22 mouse cellular contexts compared by ENCODE assay signal in the genomic region with DNA sequence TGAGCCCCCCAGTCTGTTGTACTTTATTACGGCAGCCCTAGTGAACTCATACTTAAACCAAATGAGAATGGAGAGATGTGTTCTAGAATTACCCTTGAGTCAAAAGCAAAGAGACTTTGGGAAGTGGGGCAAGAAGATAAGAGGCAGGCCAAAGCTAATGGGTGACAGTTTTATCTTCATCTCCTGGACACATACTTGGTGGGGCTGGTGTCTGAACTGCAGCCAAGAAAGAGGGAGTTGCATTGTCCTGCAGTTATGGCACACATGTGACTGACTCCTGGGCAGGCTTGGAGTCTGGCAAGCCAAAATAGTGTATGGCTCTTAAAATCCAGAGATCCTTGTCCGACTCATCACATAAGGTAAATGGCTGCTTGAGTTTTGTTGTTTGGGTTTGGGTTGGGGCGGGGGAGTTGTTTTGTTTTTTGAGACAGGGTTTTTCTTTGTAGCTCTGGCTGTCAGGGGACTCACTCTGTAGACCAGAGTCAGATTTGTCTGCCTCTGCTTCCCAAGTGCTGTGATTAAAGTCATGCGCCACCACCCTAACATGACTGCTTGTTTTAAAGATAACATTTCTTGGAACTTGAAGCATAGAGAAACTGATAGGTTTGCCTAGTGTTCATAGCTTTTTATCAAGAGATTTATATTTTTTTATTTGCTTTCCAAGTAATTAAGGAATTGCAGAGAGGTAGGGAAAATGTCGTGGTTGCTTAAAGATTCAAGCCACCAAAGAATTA. TPM values are rescaled to one million over a fixed set of nuclear protein-coding genes. Genes with fewer than 3 reads are reported as not detected.
DNase-seq lines count a peak whose midpoint lies in the region; ATAC-seq and TF ChIP-seq lines count a peak whose summit lies in the region.
"Had no signal": no experiment of that assay in that cellular context is flagged by ENCODE, and none has a peak within 500 bp of the region (broad histone marks: within the 10 kb centered on the region; RNA-seq: fewer than 3 reads in every experiment).

No protein-coding gene starts in this region.

- H3K4me3 ChIP-seq in lung, embryonic 16.5 days (ENCODE audit: low read length): no peak overlapping the region
- no peak overlapping the region for H3K4me3 ChIP-seq in heart, embryonic 16.5 days (ENCODE audit: low read length)
- H3K4me3 ChIP-seq in myocyte: no peak overlapping the region
- no peak overlapping the region for H3K4me3 ChIP-seq in kidney, adult 2 months (ENCODE audit: insufficient read depth, low read depth, low read length)
- H3K4me3 ChIP-seq: embryonic facial prominence, embryonic 15.5 days; left cerebral cortex, adult 2 months; limb, embryonic 10.5 days had no signal

- no peaks in the 10 kb centered on the region for H3K79me2 ChIP-seq in myocyte (ENCODE audit: control insufficient read depth, insufficient read depth)

- H3K4me2 ChIP-seq in lung, embryonic 16.5 days (ENCODE audit: low read depth, low read length): no peak overlapping the region
- no peak overlapping the region for H3K4me2 ChIP-seq in heart, embryonic 16.5 days (ENCODE audit: low read depth, low read length)
- no peak overlapping the region for H3K4me2 ChIP-seq in myocyte (ENCODE audit: low read depth)
- H3K4me2 ChIP-seq: embryonic facial prominence, embryonic 15.5 days; hindbrain, embryonic 14.5 days had no signal

- peak; percentile 27; the same call in 1 of the 2 replicates for ATAC-seq in lung, embryonic 16.5 days (ENCODE audit: low read depth)
- ATAC-seq in heart, embryonic 16.5 days (replicated peaks; ENCODE audit: extremely low read depth, insufficient read depth, low FRiP score): peak; percentile 75
- ATAC-seq: liver, postnatal 0 days had no signal

- no peak for DNase-seq in lung, postnatal 36 days
- DNase-seq in heart, adult 9 months (ENCODE audit: low spot score in 2 of 2): peak; percentile 59 to 76
- DNase-seq in cerebellum, adult 11-12 months: no peak
- no peak for DNase-seq in left cerebral cortex, postnatal 10 days (ENCODE audit: extremely low spot score in 1 of 2, low spot score in 2 of 2)
- no peak for DNase-seq in kidney, adult 2 months
- DNase-seq: adrenal gland, adult 2 months; B cell, adult 2 months; cerebellum, adult 9-11 months; kidney, postnatal 36 days; liver, postnatal 0 days; thymus, postnatal 25 days had no signal

- H3ac ChIP-seq in myocyte (ENCODE audit: control insufficient read depth, insufficient read length): no peak overlapping the region

- no peaks in the 10 kb centered on the region for H3K27me3 ChIP-seq in lung, embryonic 16.5 days (ENCODE audit: control insufficient read depth, insufficient read depth, low read depth, low read length)
- H3K27me3 ChIP-seq in heart, embryonic 16.5 days (ENCODE audit: control insufficient read depth, insufficient read depth, low read length): no peaks in the 10 kb centered on the region
- H3K27me3 ChIP-seq in myocyte (ENCODE audit: control insufficient read depth, insufficient read depth, insufficient read length): no peaks in the 10 kb centered on the region
- no peaks in the 10 kb centered on the region for H3K27me3 ChIP-seq in kidney, adult 2 months (replicated peaks; ENCODE audit: control insufficient read depth, insufficient read depth, low read length)
- H3K27me3 ChIP-seq: embryonic facial prominence, embryonic 15.5 days had no signal

- 51% methylated on average over 5 of the region's 5 CpGs for WGBS in lung, embryonic 16.5 days
- 37% methylated on average over 5 of the region's 5 CpGs for WGBS in heart, embryonic 16.5 days
- 66% methylated on average over 5 of the region's 5 CpGs for WGBS in kidney, adult 2 months

- peaks cover 4% of the 10 kb centered on the region; the same call in 1 of the 2 replicates for H3K36me3 ChIP-seq in lung, embryonic 16.5 days (ENCODE audit: control insufficient read depth, insufficient read depth, low read length)
- peaks cover 35% of the 10 kb centered on the region for H3K36me3 ChIP-seq in heart, embryonic 16.5 days (ENCODE audit: control insufficient read depth, insufficient read depth)
- peaks cover 32% of the 10 kb centered on the region for H3K36me3 ChIP-seq in myocyte (ENCODE audit: control insufficient read depth, insufficient read depth)
- peaks cover 10% of the 10 kb centered on the region for H3K36me3 ChIP-seq in kidney, adult 2 months (ENCODE audit: control insufficient read depth, insufficient read depth, low read length)

- TF ChIP-seq CTCF in kidney, adult 2 months (conservative IDR thresholded peaks at IDR 0.05; ENCODE audit: insufficient read depth, insufficient read length, low read depth, low read length): no peak

- no peaks in the 10 kb centered on the region for H3K9me3 ChIP-seq in lung, embryonic 16.5 days (ENCODE audit: control insufficient read depth, low read length)
- H3K9me3 ChIP-seq in heart, embryonic 16.5 days (replicated peaks; ENCODE audit: control insufficient read depth, low read length): no peaks in the 10 kb centered on the region
- H3K9me3 ChIP-seq: embryonic facial prominence, embryonic 15.5 days; limb, embryonic 10.5 days had no signal

- no peak overlapping the region for H3K27ac ChIP-seq in lung, embryonic 16.5 days (ENCODE audit: low read length)
- H3K27ac ChIP-seq in heart, embryonic 16.5 days (ENCODE audit: low read length): peak overlapping the region; percentile 81
- H3K27ac ChIP-seq in kidney, adult 2 months (ENCODE audit: insufficient read depth, low read depth, low read length): no peak overlapping the region
- H3K27ac ChIP-seq: embryonic facial prominence, embryonic 15.5 days; hindbrain, embryonic 14.5 days; left cerebral cortex, adult 2 months; limb, embryonic 10.5 days had no signal

- H3K4me1 ChIP-seq in lung, embryonic 16.5 days (replicated peaks; ENCODE audit: control insufficient read depth, insufficient read depth, low read length): peaks cover 7% of the 10 kb centered on the region
- peaks cover 61% of the 10 kb centered on the region for H3K4me1 ChIP-seq in heart, embryonic 16.5 days (ENCODE audit: control insufficient read depth, insufficient read depth, low read length)
- no peaks in the 10 kb centered on the region for H3K4me1 ChIP-seq in kidney, adult 2 months (ENCODE audit: control insufficient read depth, insufficient read depth, low read length)
- H3K4me1 ChIP-seq: embryonic facial prominence, embryonic 15.5 days; limb, embryonic 10.5 days had no signal

- no peak for TF ChIP-seq POLR2A in myocyte (IDR thresholded peaks at IDR 0.05; ENCODE audit: insufficient read length, low read depth)
- TF ChIP-seq POLR2A in kidney, adult 2 months (IDR thresholded peaks at IDR 0.05; ENCODE audit: low read depth, low read length): no peak

- intact Hi-C loops in left cerebral cortex, postnatal 10 days (cut with DNase I): no loop called here

- no peak overlapping the region for H3K9ac ChIP-seq in lung, embryonic 16.5 days (ENCODE audit: low read length)
- H3K9ac ChIP-seq in heart, embryonic 16.5 days (ENCODE audit: low read length): no peak overlapping the region
- H3K9ac ChIP-seq: embryonic facial prominence, embryonic 15.5 days; hindbrain, embryonic 14.5 days; liver, postnatal 0 days had no signal

TF ChIP-seq in myocyte, 11 proteins besides CTCF, POLR2A, EP300 and RAD21:
- TF ChIP-seq TCF12 (IDR thresholded peaks at IDR 0.05; ENCODE audit: insufficient read depth, poor library complexity, severe bottlenecking) (no peak), POLR2AphosphoS2 (IDR thresholded peaks at IDR 0.05; ENCODE audit: insufficient read length, low read depth) (peak; percentile 25), USF1 (IDR thresholded peaks at IDR 0.05; ENCODE audit: low read depth) (no peak)

RNA-seq across cellular contexts. Expression of gene Csrp3, which starts 18.5 kb away (rescaled TPM):
- polyA plus RNA-seq in lung, embryonic 16.5 days (2015; fragmentation: Nextera tagmentation; extraction: Ambion mirVana): 56.4 and 71.6 TPM in 2 replicates
- polyA plus RNA-seq in heart, embryonic 16.5 days (2015; fragmentation: Nextera tagmentation; extraction: Ambion mirVana): 1,973 and 1,982 TPM in 2 replicates
- 158 TPM for polyA plus RNA-seq in myocyte (2012; fragmentation: generic; extraction: Trizol)
- not detected for total RNA-seq in left cerebral cortex, postnatal 10 days (2021)
- 5.1 TPM in 1 of 2 replicates, not detected in the other for polyA plus RNA-seq in kidney, adult 2 months (2012; rRNA removed)
- total RNA-seq: adrenal gland, adult 2 months; left cerebral cortex, adult 2 months; midbrain, postnatal 0 days had no signal
- polyA plus RNA-seq: adrenal gland, adult 2 months; cortical plate, adult 2 months; hindbrain, embryonic 14.5 days; intestine, embryonic 14.5 days; testis, adult 2 months had no signal

RNA-seq across cellular contexts. Expression of gene Zdhhc13, which starts 40.5 kb away (rescaled TPM):
- polyA plus RNA-seq in lung, embryonic 16.5 days (2015; fragmentation: Nextera tagmentation; extraction: Ambion mirVana): 25.1 and 27.2 TPM in 2 replicates
- 30.5 and 33.6 TPM in 2 replicates for polyA plus RNA-seq in heart, embryonic 16.5 days (2015; fragmentation: Nextera tagmentation; extraction: Ambion mirVana)
- polyA plus RNA-seq in myocyte (2012; fragmentation: generic; extraction: Trizol): 9.9 TPM
- 10 to 100 TPM; 32.4 to 34.0 TPM for total RNA-seq in left cerebral cortex, postnatal 10 days (2021)
- 7.8 and 9.6 TPM in 2 replicates for polyA plus RNA-seq in kidney, adult 2 months (2012; rRNA removed)

RNA-seq across cellular contexts. Expression of gene E2f8, which starts 52.1 kb away (rescaled TPM):
- polyA plus RNA-seq in lung, embryonic 16.5 days (2015; fragmentation: Nextera tagmentation; extraction: Ambion mirVana): 20.5 and 22.0 TPM in 2 replicates
- polyA plus RNA-seq in heart, embryonic 16.5 days (2015; fragmentation: Nextera tagmentation; extraction: Ambion mirVana): 15.9 and 17.7 TPM in 2 replicates
- polyA plus RNA-seq in myocyte (2012; fragmentation: generic; extraction: Trizol): 19.7 TPM
- 1 to 10 TPM; 1.0 to 1.3 TPM for total RNA-seq in left cerebral cortex, postnatal 10 days (2021)
- 0.12 and 0.28 TPM in 2 replicates for polyA plus RNA-seq in kidney, adult 2 months (2012; rRNA removed)

Comparison
In these comparisons a context has a peak if more than half of its experiments do, and no peak if none do; other contexts are left out.
1. DNase-seq: peak in heart, adult 9 months (2 of 2); none in lung, postnatal 36 days (single experiment), cerebellum, adult 11-12 months (single experiment), left cerebral cortex, postnatal 10 days (0 of 2) and kidney, adult 2 months (single experiment).
2. RNA of gene Csrp3, which starts 18.5 kb away (polyA plus RNA-seq): 1,973 to 1,982 TPM in heart, embryonic 16.5 days; 158 TPM in myocyte (single experiment), 56.4 to 71.6 TPM in lung, embryonic 16.5 days and 5.1 TPM in kidney, adult 2 months; every median in the first group is over 10 times any median in the second.
3. RNA of gene E2f8, which starts 52.1 kb away (polyA plus RNA-seq): 20.5 to 22.0 TPM in lung, embryonic 16.5 days, 19.7 TPM in myocyte (single experiment) and 15.9 to 17.7 TPM in heart, embryonic 16.5 days; 0.12 to 0.28 TPM in kidney, adult 2 months; every median in the first group is over 10 times any median in the second.